Mouse (Mus musculus) CD4-positive, CD25-positive, alpha-beta regulatory T cell, adult 4 months (primary cell): ENCODE measurements around the gene Wwp2. TPM values are rescaled to one million over a fixed set of nuclear protein-coding genes. Genes with fewer than 3 reads are reported as not detected.
"Not testable (repeated sequence)": the region's sequence is repeated elsewhere in the genome, so short reads cannot be mapped to it uniquely, and the experiment has no call there.

Experiments used
- ATAC-seq: one replicate; pipeline ENCODE4 v1.8.0; 2017
- polyA plus RNA-seq, 2 experiments: library from polyadenylated mRNA; unstranded; fragments of 100-300 nt; shearing (Covaris generic); gene quantifications; one replicate each; pipeline ENCODE4 v1.2.1; 2017

Gene Wwp2
- polyA plus RNA-seq, 2 experiments from 2014 or later: 117 to 187 TPM

GRCm38 (mm10) chr8:107476786-107477185 is 40.6 kb downstream of the Wwp2 start:
- ATAC-seq: not testable (repeated sequence)

- no peak for ATAC-seq
Observed at GRCm38 (mm10) chr8:107478728-107479127, 42.6 kb downstream of the Wwp2 start.

GRCm38 (mm10) chr8:107480436-107480835 is 44.3 kb downstream of the Wwp2 start:
- ATAC-seq: no peak

GRCm38 (mm10) chr8:107483250-107483649 is 47.1 kb downstream of the Wwp2 start:
- no peak for ATAC-seq

GRCm38 (mm10) chr8:107484956-107485355 is 48.8 kb downstream of the Wwp2 start:
- ATAC-seq: no peak

- ATAC-seq: no peak
Observed at GRCm38 (mm10) chr8:107488551-107488950, 52.4 kb downstream of the Wwp2 start.

GRCm38 (mm10) chr8:107489086-107489485 is 52.9 kb downstream of the Wwp2 start:
- no peak for ATAC-seq

GRCm38 (mm10) chr8:107489921-107490320 is 53.8 kb downstream of the Wwp2 start:
- ATAC-seq: no peak

GRCm38 (mm10) chr8:107490649-107491048 is 54.5 kb downstream of the Wwp2 start:
- ATAC-seq: no peak

- ATAC-seq: no peak
Observed at GRCm38 (mm10) chr8:107491212-107491611, 55.0 kb downstream of the Wwp2 start.

GRCm38 (mm10) chr8:107491831-107492230 is 55.7 kb downstream of the Wwp2 start:
- ATAC-seq: no peak

- no peak for ATAC-seq
Observed at GRCm38 (mm10) chr8:107492802-107493201, 56.6 kb downstream of the Wwp2 start.

- no peak for ATAC-seq
Observed at GRCm38 (mm10) chr8:107495425-107495824, 59.3 kb downstream of the Wwp2 start.

- ATAC-seq: no peak
Observed at GRCm38 (mm10) chr8:107497708-107498107, 61.5 kb downstream of the Wwp2 start.

GRCm38 (mm10) chr8:107498390-107498789 is 62.2 kb downstream of the Wwp2 start:
- no peak for ATAC-seq

GRCm38 (mm10) chr8:107498806-107499205 is 62.6 kb downstream of the Wwp2 start:
- no peak for ATAC-seq

GRCm38 (mm10) chr8:107499519-107499918 is 63.4 kb downstream of the Wwp2 start:
- no peak for ATAC-seq

GRCm38 (mm10) chr8:107502407-107502806 is 66.2 kb downstream of the Wwp2 start:
- no peak for ATAC-seq

- no peak for ATAC-seq
Observed at GRCm38 (mm10) chr8:107502922-107503321, 66.8 kb downstream of the Wwp2 start.

GRCm38 (mm10) chr8:107503354-107503753 is 67.2 kb downstream of the Wwp2 start:
- no peak for ATAC-seq

GRCm38 (mm10) chr8:107504239-107504985 is 68.2 kb downstream of the Wwp2 start:
- ATAC-seq: peak; percentile 65

- no peak for ATAC-seq
Observed at GRCm38 (mm10) chr8:107505271-107505670, 69.1 kb downstream of the Wwp2 start.

GRCm38 (mm10) chr8:107507019-107507418 is 70.9 kb downstream of the Wwp2 start:
- no peak for ATAC-seq

- ATAC-seq: no peak
Observed at GRCm38 (mm10) chr8:107510204-107510603, 74.0 kb downstream of the Wwp2 start.

- ATAC-seq: no peak
Observed at GRCm38 (mm10) chr8:107510766-107511165, 74.6 kb downstream of the Wwp2 start.
